Mouse (Mus musculus) ES-Bruce4 (cell line): ENCODE results near the gene Stard3nl.

ENCODE experiments used
- EP300 ChIP-seq: IDR thresholded peaks from 2 replicates; pipeline ENCODE4 v1.6.1; 2011; ENCODE audit warnings: low read depth, low read length; ENCODE audit not compliant: insufficient read depth
- POLR2A ChIP-seq: IDR thresholded peaks from one replicate; pipeline ENCODE4 v1.8.1; 2011; ENCODE audit warnings: low read length; ENCODE audit not compliant: insufficient read depth

DNA sequence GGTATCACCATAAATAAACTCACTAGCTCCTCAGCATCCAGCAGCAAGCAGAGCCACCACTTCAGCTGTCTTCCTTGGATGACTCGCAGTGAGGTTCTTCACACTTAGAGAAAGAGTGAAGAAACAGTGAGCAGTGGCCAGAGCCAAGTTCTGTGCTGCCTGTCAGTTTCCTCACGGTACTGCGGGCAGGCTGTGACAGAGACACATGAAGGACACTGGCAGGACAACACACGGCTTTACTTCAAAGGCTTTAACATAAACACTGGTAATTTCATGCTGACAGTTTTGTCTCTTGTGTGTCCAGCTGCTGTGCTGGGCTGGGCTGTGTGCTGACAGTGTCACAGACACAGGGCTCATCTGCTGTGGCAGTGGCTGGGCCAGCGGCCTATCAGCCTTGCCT lies 37.6 kb downstream of the Stard3nl start:
- no peak for TF ChIP-seq POLR2A
- TF ChIP-seq EP300 = no peak
